Mouse (Mus musculus) hindbrain, embryonic 10.5 days (tissue): ENCODE measurements at regions not wholly inside any gene's neighbourhood (a gene's known extent, or its start where the extent isn't known, plus 50 kb on each side); places are given as distances from the start of the nearest gene placed in this dataset.

Source experiments
- DNase-seq: peaks from one replicate; pipeline ENCODE4 v3.0.0-alpha.2; 2017; ENCODE audit warnings: low spot score
- H3K27ac ChIP-seq: fragments of 300-500 bp; sonication (generic); 2 replicates; pipeline ENCODE4 v1.5.1; 2016; ENCODE audit warnings: mild to moderate bottlenecking, moderate library complexity
- H3K27me3 ChIP-seq: fragments of 300-500 bp; sonication (generic); 2 replicates; pipeline ENCODE4 v1.6.1; 2016; ENCODE audit warnings: mild to moderate bottlenecking; ENCODE audit not compliant: poor library complexity, insufficient read depth, severe bottlenecking
- H3K36me3 ChIP-seq: fragments of 300-500 bp; sonication (generic); 2 replicates; pipeline ENCODE4 v1.6.1; 2016; ENCODE audit warnings: mild to moderate bottlenecking, moderate library complexity
- H3K4me1 ChIP-seq: fragments of 300-500 bp; sonication (generic); replicated peaks from 2 replicates; pipeline ENCODE4 v1.6.1; 2016; ENCODE audit warnings: mild to moderate bottlenecking
- H3K4me3 ChIP-seq: fragments of 300-500 bp; sonication (generic); 2 replicates; pipeline ENCODE4 v1.5.1; 2016; ENCODE audit warnings: mild to moderate bottlenecking, moderate library complexity
- H3K9me3 ChIP-seq: fragments of 300-500 bp; sonication (generic); 2 replicates; pipeline ENCODE4 v1.6.1; 2016; ENCODE audit warnings: mild to moderate bottlenecking, moderate library complexity
- WGBS: fragments of 180-500 bp; shearing (Covaris S2); methylation state at CpG from one replicate; pipeline ENCODE4 v1.1.7; 2016; 5-methylcytosine and 5-hydroxymethylcytosine counted together

- Histone ChIP-seq H3K36me3 (no peaks in the 10 kb centered on the region), H3K4me1 (peaks cover 30% of the 10 kb centered on the region), H3K27ac (no peak overlapping the region), H3K4me3 (no peak overlapping the region), H3K9me3 (no peaks in the 10 kb centered on the region), H3K27me3 (no peaks in the 10 kb centered on the region)
- 90% methylated on average over 5 of the region's 5 CpGs for WGBS
- DNase-seq: no peak
Measured at GRCm38 (mm10) chr4:33639821-33640575, 284.4 kb upstream of the Cnr1 start.

- peak overlapping the region; percentile 40; the same call in 1 of the 2 replicates for H3K27ac ChIP-seq
- no peaks in the 10 kb centered on the region for H3K9me3 ChIP-seq
- WGBS: 62% methylated on average over 11 of the region's 11 CpGs
- H3K27me3 ChIP-seq: no peaks in the 10 kb centered on the region
- H3K4me1 ChIP-seq: peaks cover 30% of the 10 kb centered on the region
- no peak for DNase-seq
- H3K36me3 ChIP-seq: no peaks in the 10 kb centered on the region
- H3K4me3 ChIP-seq: no peak overlapping the region
Measured at GRCm38 (mm10) chr4:33640576-33641255, 283.7 kb upstream of the Cnr1 start.

GRCm38 (mm10) chr4:33641883-33642282 is 282.5 kb upstream of the Cnr1 start:
- 38% methylated on average over 6 of the region's 6 CpGs for WGBS
- no peaks in the 10 kb centered on the region for H3K9me3 ChIP-seq

GRCm38 (mm10) chr4:33642526-33642925 is 281.9 kb upstream of the Cnr1 start:
- Histone ChIP-seq H3K27ac (peak overlapping the region; percentile 29), H3K9me3 (no peaks in the 10 kb centered on the region), H3K4me3 (no peak overlapping the region), H3K4me1 (peaks cover 30% of the 10 kb centered on the region), H3K36me3 (no peaks in the 10 kb centered on the region), H3K27me3 (no peaks in the 10 kb centered on the region)
- WGBS: 86% methylated on average over 13 of the region's 13 CpGs
- DNase-seq: no peak

More at GRCm38 (mm10) chr4:33641883-33642282, 282.5 kb upstream of the Cnr1 start:
- Histone ChIP-seq H3K4me1 (peaks cover 30% of the 10 kb centered on the region), H3K4me3 (no peak overlapping the region), H3K36me3 (no peaks in the 10 kb centered on the region), H3K27me3 (no peaks in the 10 kb centered on the region), H3K27ac (peak overlapping the region; percentile 29)
- DNase-seq: peak; percentile 18

- Histone ChIP-seq H3K27ac (no peak overlapping the region), H3K4me3 (no peak overlapping the region), H3K27me3 (no peaks in the 10 kb centered on the region), H3K9me3 (no peaks in the 10 kb centered on the region), H3K4me1 (peaks cover 26% of the 10 kb centered on the region), H3K36me3 (no peaks in the 10 kb centered on the region)
- no peak for DNase-seq
- 82% methylated on average over 2 of the region's 2 CpGs for WGBS
Measured at GRCm38 (mm10) chr4:33645217-33645616, 279.2 kb upstream of the Cnr1 start.

GRCm38 (mm10) chr4:33651292-33651691 is 273.1 kb upstream of the Cnr1 start:
- Histone ChIP-seq H3K4me1 (no peaks in the 10 kb centered on the region), H3K4me3 (no peak overlapping the region), H3K36me3 (no peaks in the 10 kb centered on the region), H3K9me3 (no peaks in the 10 kb centered on the region), H3K27ac (no peak overlapping the region), H3K27me3 (no peaks in the 10 kb centered on the region)
- 80% methylated on average over 5 of the region's 5 CpGs for WGBS
- no peak for DNase-seq

- DNase-seq: no peak
- Histone ChIP-seq H3K36me3 (no peaks in the 10 kb centered on the region), H3K4me1 (peaks cover 19% of the 10 kb centered on the region), H3K27ac (no peak overlapping the region), H3K9me3 (no peaks in the 10 kb centered on the region), H3K4me3 (no peak overlapping the region), H3K27me3 (no peaks in the 10 kb centered on the region)
- 92% methylated on average over 14 of the region's 14 CpGs for WGBS
Measured at GRCm38 (mm10) chr4:33659766-33660165, 264.6 kb upstream of the Cnr1 start.

- Histone ChIP-seq H3K4me1 (peaks cover 19% of the 10 kb centered on the region), H3K27me3 (no peaks in the 10 kb centered on the region), H3K36me3 (no peaks in the 10 kb centered on the region), H3K27ac (no peak overlapping the region), H3K4me3 (no peak overlapping the region), H3K9me3 (no peaks in the 10 kb centered on the region)
- no peak for DNase-seq
- 84% methylated on average over 5 of the region's 5 CpGs for WGBS
Measured at GRCm38 (mm10) chr4:33660553-33660952, 263.8 kb upstream of the Cnr1 start.

GRCm38 (mm10) chr4:33661862-33662261 is 262.5 kb upstream of the Cnr1 start:
- no peaks in the 10 kb centered on the region for H3K36me3 ChIP-seq
- H3K4me1 ChIP-seq: peaks cover 22% of the 10 kb centered on the region
- 74% methylated on average over 3 of the region's 3 CpGs for WGBS
- no peak for DNase-seq
- H3K27me3 ChIP-seq: no peaks in the 10 kb centered on the region
- no peak overlapping the region for H3K4me3 ChIP-seq
- no peaks in the 10 kb centered on the region for H3K9me3 ChIP-seq
- H3K27ac ChIP-seq: no peak overlapping the region

GRCm38 (mm10) chr4:33662965-33663364 is 261.4 kb upstream of the Cnr1 start:
- no peaks in the 10 kb centered on the region for H3K36me3 ChIP-seq
- no peak overlapping the region for H3K4me3 ChIP-seq
- peak overlapping the region; percentile 29; the same call in 1 of the 2 replicates for H3K27ac ChIP-seq
- DNase-seq: no peak
- WGBS: 83% methylated on average over 11 of the region's 11 CpGs
- no peaks in the 10 kb centered on the region for H3K27me3 ChIP-seq
- H3K9me3 ChIP-seq: no peaks in the 10 kb centered on the region
- peaks cover 28% of the 10 kb centered on the region for H3K4me1 ChIP-seq

- Histone ChIP-seq H3K4me1 (peaks cover 28% of the 10 kb centered on the region), H3K27ac (peak overlapping the region; percentile 56), H3K9me3 (no peaks in the 10 kb centered on the region), H3K27me3 (no peaks in the 10 kb centered on the region), H3K4me3 (no peak overlapping the region), H3K36me3 (no peaks in the 10 kb centered on the region)
- no peak for DNase-seq
- WGBS: 57% methylated on average over 11 of the region's 11 CpGs
Measured at GRCm38 (mm10) chr4:33663616-33664473, 260.5 kb upstream of the Cnr1 start.

GRCm38 (mm10) chr4:33664474-33664822 is 259.9 kb upstream of the Cnr1 start:
- Histone ChIP-seq H3K27ac (0 out of 2 replicates have a peak overlapping the region, but pooled peaks have one; percentile 56), H3K36me3 (no peaks in the 10 kb centered on the region)
- WGBS: 71% methylated on average over 5 of the region's 5 CpGs

More at GRCm38 (mm10) chr4:33664474-33664822, 259.9 kb upstream of the Cnr1 start:
- Histone ChIP-seq H3K9me3 (no peaks in the 10 kb centered on the region), H3K4me3 (no peak overlapping the region), H3K4me1 (peaks cover 28% of the 10 kb centered on the region), H3K27me3 (no peaks in the 10 kb centered on the region)
- no peak for DNase-seq
